Mouse (Mus musculus): ENCODE data around the gene Gm49601. TPM values are rescaled to one million over a fixed set of nuclear protein-coding genes. Genes with fewer than 3 reads are reported as not detected.

Gm49601 gene
- polyA plus RNA-seq, 1 experiment from 2014 or later = 21.0 TPM

Other genes with a start within 250 kb of the Gm49601 start
- 26.1 and 27.0 TPM in 2 replicates for gene Txnrd2, start 200.0 kb downstream of the Gm49601 start, polyA plus RNA-seq (2015; fragmentation: Nextera tagmentation; extraction: Ambion mirVana)
- 85.9 and 88.5 TPM in 2 replicates for gene Comt, start 199.6 kb downstream of the Gm49601 start, polyA plus RNA-seq (2015; fragmentation: Nextera tagmentation; extraction: Ambion mirVana)
- 13.7 and 15.8 TPM in 2 replicates for gene Gnb1l, start 127.7 kb downstream of the Gm49601 start, polyA plus RNA-seq (2015; fragmentation: Nextera tagmentation; extraction: Ambion mirVana)
- 4.8 and 4.9 TPM in 2 replicates for gene Rtl10, start 127.5 kb downstream of the Gm49601 start, polyA plus RNA-seq (2015; fragmentation: Nextera tagmentation; extraction: Ambion mirVana)
- 0.99 and 1.7 TPM in 2 replicates for gene Tbx1, start 35.8 kb downstream of the Gm49601 start, polyA plus RNA-seq (2015; fragmentation: Nextera tagmentation; extraction: Ambion mirVana)
- gene Gp1bb, start 4.0 kb downstream of the Gm49601 start, polyA plus RNA-seq (2015; fragmentation: Nextera tagmentation; extraction: Ambion mirVana) = 11.2 and 11.9 TPM in 2 replicates
- 169 and 176 TPM in 2 replicates for gene Sept5, start 3.5 kb upstream of the Gm49601 start, polyA plus RNA-seq (2015; fragmentation: Nextera tagmentation; extraction: Ambion mirVana)
- gene Cldn5, start 150.4 kb upstream of the Gm49601 start, polyA plus RNA-seq (2015; fragmentation: Nextera tagmentation; extraction: Ambion mirVana) = 87.2 and 94.4 TPM in 2 replicates
- gene Ufd1, start 185.4 kb upstream of the Gm49601 start, polyA plus RNA-seq (2015; fragmentation: Nextera tagmentation; extraction: Ambion mirVana) = 109 and 118 TPM in 2 replicates
- 11.3 and 12.3 TPM in 2 replicates for gene Cdc45, start 185.6 kb upstream of the Gm49601 start, polyA plus RNA-seq (2015; fragmentation: Nextera tagmentation; extraction: Ambion mirVana)
- gene 2510002D24Rik, start 210.2 kb upstream of the Gm49601 start, polyA plus RNA-seq (2015; fragmentation: Nextera tagmentation; extraction: Ambion mirVana) = 34.0 and 41.2 TPM in 2 replicates
- gene Gm28539, start 210.2 kb upstream of the Gm49601 start, polyA plus RNA-seq (2015; fragmentation: Nextera tagmentation; extraction: Ambion mirVana) = not detected in 2 replicates